Mouse (Mus musculus): Measurements from ENCODE around the gene Myoz2. TPM values are rescaled to one million over a fixed set of nuclear protein-coding genes. Genes with fewer than 3 reads are reported as not detected.

The Myoz2 gene
- polyA plus RNA-seq, 1 experiment from 2014 or later: 0.09 TPM

DNA sequence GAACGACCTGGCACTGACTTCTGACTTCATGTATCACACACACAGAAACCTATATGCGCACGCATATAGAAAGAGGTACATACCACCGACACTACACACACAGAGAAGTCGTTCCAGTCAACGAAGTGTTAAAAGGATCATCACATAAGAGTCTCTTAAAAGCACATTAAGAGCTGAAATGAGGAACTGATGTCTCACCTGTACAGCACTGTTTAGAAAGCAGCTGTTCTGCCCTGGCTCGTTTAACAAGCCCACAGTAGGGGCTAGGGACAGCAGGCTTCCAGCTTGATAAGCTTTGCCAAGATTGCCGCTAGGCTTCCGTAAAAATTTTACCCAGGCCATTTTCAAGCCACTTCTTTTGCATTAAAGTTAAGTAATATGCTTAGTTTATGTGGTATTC lies 66.4 kb downstream of the Myoz2 start:
- WGBS: 90% methylated on average over 9 of the region's 9 CpGs
- no peaks in the 10 kb centered on the region for H3K27me3 ChIP-seq (replicated peaks; ENCODE audit: control insufficient read depth, insufficient read depth, low read length)
- no peak overlapping the region for H3K9ac ChIP-seq (ENCODE audit: low read depth, low read length)
- no peak for TF ChIP-seq CTCF (IDR thresholded peaks at IDR 0.05; ENCODE audit: low read depth)
- H3K27ac ChIP-seq (ENCODE audit: low read depth, low read length): no peak overlapping the region
- H3K9me3 ChIP-seq (ENCODE audit: control insufficient read depth): no peaks in the 10 kb centered on the region
- H3K36me3 ChIP-seq (ENCODE audit: control insufficient read depth, insufficient read depth): peaks cover 11% of the 10 kb centered on the region
- H3K4me2 ChIP-seq (replicated peaks; ENCODE audit: low read depth): no peak overlapping the region
- no peak for ATAC-seq
- H3K4me1 ChIP-seq (replicated peaks; ENCODE audit: control insufficient read depth, insufficient read depth, low read length): no peaks in the 10 kb centered on the region
- H3K4me3 ChIP-seq (ENCODE audit: low read depth, low read length): no peak overlapping the region

DNA sequence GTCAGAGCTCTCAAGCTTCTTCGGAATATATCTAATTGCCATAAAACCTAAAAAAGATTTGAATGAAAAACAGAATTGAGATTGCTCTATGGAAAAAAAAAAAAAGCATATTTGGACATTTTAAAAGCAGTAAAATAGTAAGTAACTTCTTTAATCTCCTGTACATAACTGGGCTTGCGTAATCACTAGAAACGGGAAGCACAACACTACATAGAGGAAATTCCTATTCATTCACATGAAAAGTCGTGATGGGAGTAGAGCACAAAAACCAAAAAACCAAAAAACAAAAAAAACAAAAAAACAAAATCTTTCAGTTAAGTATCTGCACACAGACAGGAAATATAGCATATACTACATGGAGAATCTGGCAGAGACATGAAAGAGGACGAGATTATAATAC lies 70.5 kb downstream of the Myoz2 start:
- no peak overlapping the region for H3K27ac ChIP-seq (ENCODE audit: low read depth, low read length)
- no peak overlapping the region for H3K9ac ChIP-seq (ENCODE audit: low read depth, low read length)
- no peaks in the 10 kb centered on the region for H3K27me3 ChIP-seq (replicated peaks; ENCODE audit: control insufficient read depth, insufficient read depth, low read length)
- H3K4me3 ChIP-seq (ENCODE audit: low read depth, low read length): no peak overlapping the region
- no peak for ATAC-seq
- peaks cover 22% of the 10 kb centered on the region for H3K36me3 ChIP-seq (ENCODE audit: control insufficient read depth, insufficient read depth)
- WGBS: 79% methylated on average over 5 of the region's 5 CpGs
- no peak overlapping the region for H3K4me2 ChIP-seq (replicated peaks; ENCODE audit: low read depth)
- TF ChIP-seq CTCF (IDR thresholded peaks at IDR 0.05; ENCODE audit: low read depth): no peak
- H3K4me1 ChIP-seq (replicated peaks; ENCODE audit: control insufficient read depth, insufficient read depth, low read length): no peaks in the 10 kb centered on the region
- H3K9me3 ChIP-seq (ENCODE audit: control insufficient read depth): no peaks in the 10 kb centered on the region

Small RNAs within 50 kb of the gene (microRNA-seq; reads per million reads assigned to microRNA genes)
- gene Gm22066: not detected

Other genes starting within 250 kb of the Myoz2 start
- gene Fabp2, start 139.9 kb downstream of the Myoz2 start, polyA plus RNA-seq (2015; fragmentation: Nextera tagmentation; extraction: Ambion mirVana): 14,903 and 15,973 TPM in 2 replicates
- not detected in 2 replicates for gene Gm10959, start 115.7 kb downstream of the Myoz2 start, polyA plus RNA-seq (2015; fragmentation: Nextera tagmentation; extraction: Ambion mirVana)
- gene 1810037I17Rik, start 110.8 kb downstream of the Myoz2 start, polyA plus RNA-seq (2015; fragmentation: Nextera tagmentation; extraction: Ambion mirVana): 222 and 229 TPM in 2 replicates
- 6.1 and 7.1 TPM in 2 replicates for gene Usp53, start 50.5 kb downstream of the Myoz2 start, polyA plus RNA-seq (2015; fragmentation: Nextera tagmentation; extraction: Ambion mirVana)
- gene Synpo2, start 201.1 kb upstream of the Myoz2 start, polyA plus RNA-seq (2015; fragmentation: Nextera tagmentation; extraction: Ambion mirVana): 23.9 and 25.3 TPM in 2 replicates
- 210 and 211 TPM in 2 replicates for gene Sec24d, start 232.4 kb upstream of the Myoz2 start, polyA plus RNA-seq (2015; fragmentation: Nextera tagmentation; extraction: Ambion mirVana)